Mouse (Mus musculus): ENCODE measurements at regions not wholly inside any gene's neighbourhood (a gene's known extent, or its start where the extent isn't known, plus 50 kb on each side); places are given as distances from the start of the nearest gene placed in this dataset.

- DNase-seq (ENCODE audit: low read depth, low spot score) = no peak
These were observed 210.6 kb downstream of the Csnka2ip start for GRCm38 (mm10) chr16:64391440-64392197.

- DNase-seq (ENCODE audit: low read depth, low spot score) = peak; percentile 35
These were observed 233.4 kb downstream of the Csnka2ip start for GRCm38 (mm10) chr16:64368608-64369399.

GRCm38 (mm10) chr16:64347940-64348339, 254.3 kb downstream of the Csnka2ip start:
- no peak for DNase-seq (ENCODE audit: low read depth, low spot score)

GRCm38 (mm10) chr16:64332887-64333455, 269.2 kb downstream of the Csnka2ip start:
- no peak for DNase-seq (ENCODE audit: low read depth, low spot score)

- peak; percentile 50 for DNase-seq (ENCODE audit: low read depth, low spot score)
These were observed 269.9 kb downstream of the Csnka2ip start for GRCm38 (mm10) chr16:64332195-64332886.

GRCm38 (mm10) chr16:64329264-64330060, 272.7 kb downstream of the Csnka2ip start:
- DNase-seq (ENCODE audit: low read depth, low spot score) = no peak

GRCm38 (mm10) chr16:64318796-64319493, 283.3 kb downstream of the Csnka2ip start:
- DNase-seq (ENCODE audit: low read depth, low spot score) = no peak

GRCm38 (mm10) chr16:64316831-64317230, 285.4 kb downstream of the Csnka2ip start:
- no peak for DNase-seq (ENCODE audit: low read depth, low spot score)

GRCm38 (mm10) chr16:64293507-64293906, 308.7 kb downstream of the Csnka2ip start:
- no peak for DNase-seq (ENCODE audit: low read depth, low spot score)

GRCm38 (mm10) chr16:64285306-64285705, 316.9 kb downstream of the Csnka2ip start:
- DNase-seq (ENCODE audit: low read depth, low spot score) = no peak

- DNase-seq (ENCODE audit: low read depth, low spot score) = no peak
These were observed 326.2 kb downstream of the Csnka2ip start for GRCm38 (mm10) chr16:64275860-64276597.

GRCm38 (mm10) chr16:64275420-64275819, 326.8 kb downstream of the Csnka2ip start:
- peak; percentile 32 for DNase-seq (ENCODE audit: low read depth, low spot score)

- peak; percentile 22 for DNase-seq (ENCODE audit: low read depth, low spot score)
These were observed 337.1 kb downstream of the Csnka2ip start for GRCm38 (mm10) chr16:64264960-64265736.

- no peak for DNase-seq (ENCODE audit: low read depth, low spot score)
These were observed 351.1 kb downstream of the Csnka2ip start for GRCm38 (mm10) chr16:64251155-64251554.

- no peak for DNase-seq (ENCODE audit: low read depth, low spot score)
These were observed 353.5 kb downstream of the Csnka2ip start for GRCm38 (mm10) chr16:64248743-64249142.

GRCm38 (mm10) chr16:64245942-64246341, 356.3 kb downstream of the Csnka2ip start:
- DNase-seq (ENCODE audit: low read depth, low spot score) = no peak

GRCm38 (mm10) chr16:64224336-64224735, 360.4 kb upstream of the Epha3 start:
- DNase-seq (ENCODE audit: low read depth, low spot score) = no peak

GRCm38 (mm10) chr16:64216671-64217070, 352.7 kb upstream of the Epha3 start:
- DNase-seq (ENCODE audit: low read depth, low spot score) = no peak

- DNase-seq (ENCODE audit: low read depth, low spot score) = no peak
These were observed 347.9 kb upstream of the Epha3 start for GRCm38 (mm10) chr16:64211895-64212294.
